Mouse (Mus musculus): Measurements from ENCODE around the gene Olfr1222. TPM values are rescaled to one million over a fixed set of nuclear protein-coding genes. Genes with fewer than 3 reads are reported as not detected.
"Not testable (repeated sequence)": the region's sequence is repeated elsewhere in the genome, so short reads cannot be mapped to it uniquely, and the experiment has no call there.

Gene Olfr1222
- polyA plus RNA-seq (2015; fragmentation: Nextera tagmentation; extraction: Ambion mirVana) = not detected in 2 replicates

DNA sequence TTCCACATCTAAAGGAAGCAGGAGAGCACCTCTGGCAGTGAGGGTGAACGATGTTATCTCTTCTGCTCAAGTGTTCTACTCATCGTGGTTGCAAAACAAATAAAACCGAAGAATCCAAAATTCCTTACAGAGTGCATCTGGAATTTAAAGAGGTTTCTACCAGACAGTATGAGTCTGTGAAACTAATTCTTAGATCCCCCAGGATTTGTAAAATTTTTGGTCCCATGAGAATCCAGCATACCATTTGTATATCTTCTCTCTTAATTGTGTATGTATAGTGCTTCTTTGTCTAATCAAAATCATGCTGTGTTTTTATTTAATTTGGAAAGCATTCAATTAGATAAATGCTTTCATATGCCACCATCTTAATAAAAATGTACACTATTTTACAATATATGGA lies at the start of gene Olfr1222:
Olfr1222 (minus strand) TSS at position 101 of the 400 bp plus-strand sequence.
- no peak within 1 kb of the TSS for H3K9ac ChIP-seq (ENCODE audit: low read depth, low read length)
- ATAC-seq = no peak
- no peak within 1 kb of the TSS for H3K4me2 ChIP-seq (ENCODE audit: low read length)
- H3K4me3 ChIP-seq (ENCODE audit: low read depth, low read length) = no peak within 1 kb of the TSS
- no peaks in the 10 kb centered on the region for H3K4me1 ChIP-seq (ENCODE audit: control insufficient read depth, insufficient read depth, low read length)
- H3K36me3 ChIP-seq (ENCODE audit: control insufficient read depth, insufficient read depth, low read length) = no peaks in the 10 kb centered on the region
- H3K9me3 ChIP-seq (replicated peaks; ENCODE audit: control insufficient read depth, low read length, poor library complexity, severe bottlenecking) = no peaks in the 10 kb centered on the region
- H3K27ac ChIP-seq (ENCODE audit: low read length) = no peak within 1 kb of the TSS
- 82% methylated on average over 3 of the region's 3 CpGs for WGBS
- H3K27me3 ChIP-seq (ENCODE audit: control insufficient read depth, insufficient read depth, low read depth, low read length) = no peaks in the 10 kb centered on the region

DNA sequence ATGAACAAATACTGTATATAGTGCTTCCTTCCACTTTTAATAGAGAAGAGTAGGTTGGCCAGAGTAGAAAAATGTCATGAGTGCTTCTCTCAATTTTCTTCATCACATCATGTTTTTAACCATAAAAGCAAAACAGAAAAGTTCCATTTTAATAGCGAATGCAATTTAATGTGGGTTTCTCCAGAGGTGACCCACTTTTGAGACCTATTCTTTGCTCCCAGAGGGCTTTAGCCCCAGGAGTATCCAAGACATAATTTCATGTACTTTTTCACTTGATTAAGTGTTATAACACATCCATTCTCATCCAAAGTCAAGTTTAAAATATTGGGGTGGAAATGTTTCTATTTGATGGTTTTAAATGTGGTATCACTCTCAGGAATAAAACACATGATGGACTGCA lies 41.7 kb upstream of the Olfr1222 start, which contains the start of gene Olfr1225:
Olfr1225 (minus strand) TSS at position 101 of the 400 bp plus-strand sequence.
- ATAC-seq = no peak

DNA sequence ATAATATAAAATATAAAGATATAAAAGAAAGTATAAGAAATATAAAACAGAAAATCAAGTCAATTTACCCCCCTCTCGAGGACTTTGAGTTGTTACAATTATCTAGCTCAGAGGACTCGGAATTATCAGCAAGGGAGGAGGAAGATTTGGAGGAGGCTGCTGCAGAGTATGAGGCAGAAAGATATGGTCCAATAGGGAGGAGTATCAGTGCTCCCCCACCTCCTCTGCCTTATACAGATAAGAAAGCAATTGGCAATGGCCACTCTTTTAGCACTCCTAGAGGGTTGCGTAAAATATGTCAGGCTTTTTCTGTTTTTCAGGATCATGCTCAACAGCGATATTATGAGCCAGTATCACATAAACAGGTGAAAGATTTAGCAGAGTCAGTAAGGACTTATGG lies 31.9 kb upstream of the Olfr1222 start:
- H3K9me3 ChIP-seq (replicated peaks; ENCODE audit: control insufficient read depth, low read length, poor library complexity, severe bottlenecking); H3K4me3 ChIP-seq (ENCODE audit: low read depth, low read length); H3K9ac ChIP-seq (ENCODE audit: low read depth, low read length); H3K4me2 ChIP-seq (ENCODE audit: low read length); H3K4me1 ChIP-seq (ENCODE audit: control insufficient read depth, insufficient read depth, low read length); ATAC-seq; H3K27me3 ChIP-seq (ENCODE audit: control insufficient read depth, insufficient read depth, low read depth, low read length); H3K36me3 ChIP-seq (ENCODE audit: control insufficient read depth, insufficient read depth, low read length); H3K27ac ChIP-seq (ENCODE audit: low read length): not testable (repeated sequence)
- WGBS = 93% methylated on average over 4 of the region's 4 CpGs

More for the DNA sequence above, 41.7 kb upstream of the Olfr1222 start, which contains the start of gene Olfr1225:
- no peak within 1 kb of the TSS for H3K4me2 ChIP-seq (ENCODE audit: low read length)
- no peaks in the 10 kb centered on the region for H3K36me3 ChIP-seq (ENCODE audit: control insufficient read depth, insufficient read depth, low read length)
- H3K4me1 ChIP-seq (ENCODE audit: control insufficient read depth, insufficient read depth, low read length) = no peaks in the 10 kb centered on the region
- no peak within 1 kb of the TSS for H3K9ac ChIP-seq (ENCODE audit: low read depth, low read length)
- WGBS = 97% methylated on average over 1 of the region's 1 CpGs
- no peak within 1 kb of the TSS for H3K27ac ChIP-seq (ENCODE audit: low read length)
- H3K4me3 ChIP-seq (ENCODE audit: low read depth, low read length) = no peak within 1 kb of the TSS
- H3K9me3 ChIP-seq (replicated peaks; ENCODE audit: control insufficient read depth, low read length, poor library complexity, severe bottlenecking) = no peaks in the 10 kb centered on the region
- no peaks in the 10 kb centered on the region for H3K27me3 ChIP-seq (ENCODE audit: control insufficient read depth, insufficient read depth, low read depth, low read length)

DNA sequence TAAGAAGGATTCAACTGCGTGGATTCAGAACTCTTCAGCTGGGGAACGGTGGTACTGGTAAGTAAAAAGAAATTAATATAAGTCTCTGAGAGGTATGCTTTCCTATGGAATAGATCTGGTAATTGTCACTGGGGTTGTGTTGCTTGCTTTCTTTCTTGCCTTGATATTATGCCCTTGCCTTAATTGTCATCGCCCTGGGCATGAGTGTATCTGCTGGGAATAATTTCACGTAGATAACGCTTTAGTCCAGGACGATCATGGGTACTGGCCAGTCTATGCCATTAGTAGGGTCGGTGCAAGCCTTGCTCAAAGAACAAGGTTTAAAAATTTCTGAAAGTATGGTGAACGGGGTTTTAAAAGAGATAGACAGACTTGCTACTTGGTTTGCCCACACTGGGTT lies 31.1 kb upstream of the Olfr1222 start, which contains the start of gene Olfr1224-ps1:
Olfr1224-ps1 (minus strand) TSS at position 101 of the 400 bp plus-strand sequence.
- not testable (repeated sequence) for H3K27me3 ChIP-seq (ENCODE audit: control insufficient read depth, insufficient read depth, low read depth, low read length); H3K4me3 ChIP-seq (ENCODE audit: low read depth, low read length); H3K9me3 ChIP-seq (replicated peaks; ENCODE audit: control insufficient read depth, low read length, poor library complexity, severe bottlenecking); H3K27ac ChIP-seq (ENCODE audit: low read length); ATAC-seq; H3K36me3 ChIP-seq (ENCODE audit: control insufficient read depth, insufficient read depth, low read length); H3K4me1 ChIP-seq (ENCODE audit: control insufficient read depth, insufficient read depth, low read length); H3K4me2 ChIP-seq (ENCODE audit: low read length); H3K9ac ChIP-seq (ENCODE audit: low read depth, low read length)
- WGBS = 97% methylated on average over 8 of the region's 8 CpGs

DNA sequence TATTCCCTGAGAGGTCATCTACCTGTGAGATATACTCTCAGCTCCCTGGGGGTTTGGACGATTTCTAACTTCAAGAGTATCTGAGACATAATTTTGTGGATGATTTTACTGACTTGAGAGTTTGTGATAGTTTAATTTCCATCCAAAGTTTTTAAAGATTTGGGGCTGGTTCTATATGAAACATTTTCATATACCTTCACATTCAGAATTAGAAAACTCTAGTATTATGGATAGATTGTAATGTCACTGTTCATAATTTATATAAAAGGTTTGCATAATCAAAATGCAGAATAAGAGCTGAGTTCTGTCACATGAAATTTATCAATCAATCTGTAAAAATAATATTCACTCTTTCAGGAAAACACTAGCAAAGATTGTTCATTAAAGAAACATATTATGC lies 18.6 kb upstream of the Olfr1222 start, which contains the start of gene Olfr1223:
Olfr1223 (minus strand) TSS at position 101 of the 400 bp plus-strand sequence.
- H3K27me3 ChIP-seq (ENCODE audit: control insufficient read depth, insufficient read depth, low read depth, low read length) = no peaks in the 10 kb centered on the region
- H3K36me3 ChIP-seq (ENCODE audit: control insufficient read depth, insufficient read depth, low read length) = no peaks in the 10 kb centered on the region
- H3K4me2 ChIP-seq (ENCODE audit: low read length) = no peak within 1 kb of the TSS
- H3K9ac ChIP-seq (ENCODE audit: low read depth, low read length) = no peak within 1 kb of the TSS
- 73% methylated on average over 1 of the region's 1 CpGs for WGBS
- no peak within 1 kb of the TSS for H3K27ac ChIP-seq (ENCODE audit: low read length)
- H3K4me3 ChIP-seq (ENCODE audit: low read depth, low read length) = no peak within 1 kb of the TSS
- H3K9me3 ChIP-seq (replicated peaks; ENCODE audit: control insufficient read depth, low read length, poor library complexity, severe bottlenecking) = no peaks in the 10 kb centered on the region
- no peak for ATAC-seq
- no peaks in the 10 kb centered on the region for H3K4me1 ChIP-seq (ENCODE audit: control insufficient read depth, insufficient read depth, low read length)

DNA sequence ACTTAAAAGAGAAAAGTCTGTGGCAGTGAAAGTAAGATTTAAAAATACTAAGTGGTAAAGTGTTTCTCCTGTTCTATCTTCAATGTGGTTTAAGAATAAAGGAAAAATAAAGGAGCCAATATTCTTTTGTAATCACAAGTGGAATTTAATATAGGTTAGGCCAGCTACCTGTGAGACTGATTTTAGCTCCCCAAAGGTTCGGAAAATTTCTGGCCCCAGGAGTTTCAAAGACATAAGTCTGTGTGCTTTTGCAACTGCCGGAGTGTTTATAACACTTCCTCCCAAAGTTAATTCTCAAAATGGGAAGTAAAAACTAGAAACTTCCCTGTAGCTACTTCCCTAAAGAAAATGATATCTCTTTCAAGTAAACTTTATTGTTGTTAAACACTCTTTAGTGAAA lies 15.7 kb downstream of the Olfr1222 start, which contains the start of gene Olfr1221:
Olfr1221 (minus strand) TSS at position 101 of the 400 bp plus-strand sequence.
- Histone ChIP-seq H3K9me3 (replicated peaks; ENCODE audit: control insufficient read depth, low read length, poor library complexity, severe bottlenecking) (no peaks in the 10 kb centered on the region; the same call in 1 of the 2 replicates), H3K4me2 (ENCODE audit: low read length) (no peak within 1 kb of the TSS), H3K27me3 (ENCODE audit: control insufficient read depth, insufficient read depth, low read depth, low read length) (no peaks in the 10 kb centered on the region), H3K4me3 (ENCODE audit: low read depth, low read length) (no peak within 1 kb of the TSS), H3K36me3 (ENCODE audit: control insufficient read depth, insufficient read depth, low read length) (no peaks in the 10 kb centered on the region), H3K4me1 (ENCODE audit: control insufficient read depth, insufficient read depth, low read length) (no peaks in the 10 kb centered on the region), H3K27ac (ENCODE audit: low read length) (no peak within 1 kb of the TSS), H3K9ac (ENCODE audit: low read depth, low read length) (no peak within 1 kb of the TSS)
- no peak for ATAC-seq
- 90% methylated on average over 2 of the region's 2 CpGs for WGBS

DNA sequence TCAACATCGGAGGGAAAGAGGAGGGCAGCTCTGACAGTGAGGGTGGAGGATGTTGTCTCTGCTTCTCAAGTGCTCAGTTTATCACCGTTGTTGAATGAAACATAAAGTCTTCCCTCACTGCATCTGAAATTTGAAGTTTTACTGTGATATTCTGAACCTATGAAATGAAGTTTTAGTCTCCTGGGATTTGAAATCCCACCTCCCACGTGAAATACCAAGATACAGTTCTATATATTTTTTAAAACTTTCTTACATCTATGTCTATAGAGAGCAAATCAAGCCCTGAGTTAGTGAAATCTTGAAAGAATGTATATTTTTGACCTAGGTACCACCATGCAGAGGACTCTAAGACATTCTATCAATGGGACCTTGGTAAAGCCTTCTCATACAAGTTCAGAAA lies 26.1 kb downstream of the Olfr1222 start, which contains the start of gene Olfr1220:
Olfr1220 (minus strand) TSS at position 101 of the 400 bp plus-strand sequence.
- no peak for ATAC-seq
- Histone ChIP-seq H3K4me3 (ENCODE audit: low read depth, low read length) (no peak within 1 kb of the TSS), H3K9me3 (replicated peaks; ENCODE audit: control insufficient read depth, low read length, poor library complexity, severe bottlenecking) (no peaks in the 10 kb centered on the region), H3K4me1 (ENCODE audit: control insufficient read depth, insufficient read depth, low read length) (no peaks in the 10 kb centered on the region), H3K27ac (ENCODE audit: low read length) (no peak within 1 kb of the TSS), H3K4me2 (ENCODE audit: low read length) (no peak within 1 kb of the TSS), H3K9ac (ENCODE audit: low read depth, low read length) (no peak within 1 kb of the TSS), H3K27me3 (ENCODE audit: control insufficient read depth, insufficient read depth, low read depth, low read length) (no peaks in the 10 kb centered on the region), H3K36me3 (ENCODE audit: control insufficient read depth, insufficient read depth, low read length) (no peaks in the 10 kb centered on the region)
- 80% methylated on average over 3 of the region's 3 CpGs for WGBS

DNA sequence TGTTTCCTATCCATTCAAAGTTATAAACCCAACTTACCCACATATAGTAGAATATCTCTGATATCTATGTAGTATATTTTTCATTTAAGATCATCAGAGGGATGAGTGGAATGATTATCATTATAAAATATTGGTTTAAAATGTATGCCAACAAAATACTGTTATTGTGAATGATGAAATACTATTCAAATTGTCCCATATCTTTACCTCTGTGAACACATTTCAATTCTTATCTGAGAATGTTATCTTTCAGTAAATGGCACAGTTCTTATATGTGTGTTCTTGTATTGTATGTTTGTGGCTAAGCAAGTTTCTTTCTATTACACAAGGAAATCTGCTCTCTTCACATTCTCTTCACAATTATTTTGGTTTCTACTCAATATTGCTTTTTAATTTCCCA lies 27.2 kb downstream of the Olfr1222 start:
- Histone ChIP-seq H3K4me1 (ENCODE audit: control insufficient read depth, insufficient read depth, low read length) (no peaks in the 10 kb centered on the region), H3K9ac (ENCODE audit: low read depth, low read length) (no peak overlapping the region), H3K27me3 (ENCODE audit: control insufficient read depth, insufficient read depth, low read depth, low read length) (no peaks in the 10 kb centered on the region), H3K9me3 (replicated peaks; ENCODE audit: control insufficient read depth, low read length, poor library complexity, severe bottlenecking) (no peaks in the 10 kb centered on the region), H3K36me3 (ENCODE audit: control insufficient read depth, insufficient read depth, low read length) (no peaks in the 10 kb centered on the region), H3K4me3 (ENCODE audit: low read depth, low read length) (no peak overlapping the region), H3K27ac (ENCODE audit: low read length) (no peak overlapping the region), H3K4me2 (ENCODE audit: low read length) (no peak overlapping the region)
- no peak for ATAC-seq

DNA sequence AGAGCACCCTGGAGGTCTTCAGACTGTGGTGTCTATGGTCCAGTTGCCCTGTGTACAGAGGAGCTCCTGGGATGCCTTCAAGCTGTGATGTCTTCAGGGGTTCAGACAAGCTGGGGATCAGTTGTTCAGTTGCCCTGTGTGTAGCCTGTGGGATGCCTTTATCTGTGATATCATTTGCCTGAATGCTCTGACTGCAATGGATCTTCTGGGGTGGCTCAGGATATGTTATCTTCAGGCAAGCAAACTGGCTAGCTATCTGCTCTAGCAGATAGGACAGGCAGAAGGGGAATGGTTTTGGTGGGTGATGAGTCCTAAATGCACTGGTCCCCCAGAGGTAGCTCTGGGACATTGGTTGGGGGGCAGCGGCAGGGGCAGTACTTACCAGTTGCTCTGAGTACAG lies 39.0 kb downstream of the Olfr1222 start:
- no peak overlapping the region for H3K4me2 ChIP-seq (ENCODE audit: low read length)
- no peak for ATAC-seq
- no peaks in the 10 kb centered on the region for H3K4me1 ChIP-seq (ENCODE audit: control insufficient read depth, insufficient read depth, low read length)
- no peak overlapping the region for H3K27ac ChIP-seq (ENCODE audit: low read length)
- no peak overlapping the region for H3K4me3 ChIP-seq (ENCODE audit: low read depth, low read length)
- H3K9me3 ChIP-seq (replicated peaks; ENCODE audit: control insufficient read depth, low read length, poor library complexity, severe bottlenecking) = no peaks in the 10 kb centered on the region
- no peaks in the 10 kb centered on the region for H3K27me3 ChIP-seq (ENCODE audit: control insufficient read depth, insufficient read depth, low read depth, low read length)
- no peaks in the 10 kb centered on the region for H3K36me3 ChIP-seq (ENCODE audit: control insufficient read depth, insufficient read depth, low read length)
- WGBS = 92% methylated on average over 1 of the region's 1 CpGs
- H3K9ac ChIP-seq (ENCODE audit: low read depth, low read length) = no peak overlapping the region
